Mouse (Mus musculus) retina, postnatal 7 days (tissue): ENCODE results near the gene Ipo9.
A peak's percentile ranks its signal among the peaks of the same experiment; 100 is the strongest.
"Not testable (repeated sequence)": the region's sequence is repeated elsewhere in the genome, so short reads cannot be mapped to it uniquely, and the experiment has no call there.

Experiments used
- DNase-seq: peaks from one replicate; pipeline ENCODE4 v3.0.0-alpha.2; 2012; ENCODE audit warnings: low read depth, low spot score

Gene Ipo9

GRCm38 (mm10) chr1:135430669-135431017 lies 344 bp upstream of the Ipo9 start:
- DNase-seq = no peak

GRCm38 (mm10) chr1:135427390-135427789 lies 2.9 kb downstream of the Ipo9 start:
- DNase-seq = no peak

GRCm38 (mm10) chr1:135426645-135427044 lies 3.7 kb downstream of the Ipo9 start:
- no peak for DNase-seq

DNA sequence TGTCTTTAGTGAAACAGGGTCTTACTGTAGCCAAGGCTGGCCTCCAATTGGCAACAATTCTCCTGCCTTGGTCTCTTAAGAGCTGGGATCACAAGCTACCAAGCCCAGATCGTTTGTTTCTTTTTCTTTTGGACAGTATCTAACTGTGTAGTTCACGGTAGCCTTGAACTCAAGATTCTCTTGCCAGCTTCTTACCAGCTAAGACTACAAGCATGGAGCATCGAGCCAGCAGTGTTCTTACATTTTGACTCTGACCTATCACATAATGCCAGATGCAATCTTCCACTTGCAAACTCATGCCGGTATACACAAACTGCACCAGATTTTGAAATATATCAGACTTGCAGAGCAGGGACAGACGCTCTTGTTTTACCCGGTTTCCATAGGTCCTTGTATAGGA lies 7.5 kb downstream of the Ipo9 start:
- no peak for DNase-seq

GRCm38 (mm10) chr1:135413996-135414395 lies 16.3 kb downstream of the Ipo9 start:
- DNase-seq = no peak

GRCm38 (mm10) chr1:135412130-135412529 lies 18.2 kb downstream of the Ipo9 start:
- DNase-seq = no peak

DNA sequence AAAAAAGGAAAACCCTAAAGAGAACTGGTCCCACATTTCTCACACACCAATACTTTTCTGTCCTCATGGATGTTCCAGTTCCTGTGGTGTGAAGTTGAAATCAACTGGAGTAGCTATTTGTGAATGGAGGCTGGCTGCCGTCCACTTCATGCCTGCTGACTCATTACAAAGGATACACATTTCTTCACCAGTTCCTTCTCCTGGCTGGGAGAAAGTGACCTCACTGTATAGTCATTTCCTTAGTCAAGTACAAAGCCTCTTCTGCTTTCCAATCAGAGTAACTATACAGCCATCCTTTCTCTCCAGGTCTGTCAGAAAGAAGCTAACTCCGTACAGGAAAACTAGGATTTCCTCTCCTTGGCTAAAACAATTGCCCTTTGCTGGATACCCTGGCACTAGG lies 19.3 kb downstream of the Ipo9 start:
- no peak for DNase-seq

DNA sequence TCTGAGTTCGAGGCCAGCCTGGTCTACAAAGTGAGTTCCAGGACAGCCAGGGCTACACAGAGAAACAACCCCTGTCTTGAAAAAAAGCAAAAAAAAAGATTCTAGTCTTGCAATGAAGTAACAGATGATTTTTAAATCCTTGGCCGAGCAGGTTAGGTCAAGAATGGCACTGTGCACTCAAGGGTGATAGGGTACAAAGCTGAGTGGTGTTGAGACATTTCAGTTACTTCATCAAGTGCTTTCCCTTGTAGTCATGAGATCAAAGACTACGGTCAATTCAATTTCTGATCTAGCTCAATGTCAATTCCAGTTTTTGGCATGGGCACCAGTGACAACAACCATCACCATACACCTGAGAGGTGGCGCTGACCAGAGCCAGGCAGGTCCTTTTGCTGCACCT lies 21.3 kb downstream of the Ipo9 start:
- DNase-seq = no peak

DNA sequence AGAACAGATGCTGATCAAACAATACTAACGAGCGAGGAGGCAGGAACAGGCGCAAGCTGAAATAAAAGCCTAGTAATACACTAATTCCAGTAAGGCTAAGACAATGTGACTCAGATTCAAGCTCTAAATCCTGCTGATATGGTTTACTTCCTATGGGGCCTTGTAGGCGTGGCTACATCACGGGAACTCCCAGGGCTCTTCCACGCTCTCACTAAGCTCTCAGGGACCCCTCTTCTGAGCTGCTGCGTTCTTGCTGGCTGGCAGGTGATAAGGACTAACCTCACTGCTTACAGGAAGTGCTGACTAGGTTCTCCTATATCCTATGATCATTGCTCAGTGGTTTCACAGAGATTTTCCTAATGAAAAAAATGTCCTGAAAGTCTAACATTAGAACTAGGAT lies 24.9 kb downstream of the Ipo9 start:
- no peak for DNase-seq

DNA sequence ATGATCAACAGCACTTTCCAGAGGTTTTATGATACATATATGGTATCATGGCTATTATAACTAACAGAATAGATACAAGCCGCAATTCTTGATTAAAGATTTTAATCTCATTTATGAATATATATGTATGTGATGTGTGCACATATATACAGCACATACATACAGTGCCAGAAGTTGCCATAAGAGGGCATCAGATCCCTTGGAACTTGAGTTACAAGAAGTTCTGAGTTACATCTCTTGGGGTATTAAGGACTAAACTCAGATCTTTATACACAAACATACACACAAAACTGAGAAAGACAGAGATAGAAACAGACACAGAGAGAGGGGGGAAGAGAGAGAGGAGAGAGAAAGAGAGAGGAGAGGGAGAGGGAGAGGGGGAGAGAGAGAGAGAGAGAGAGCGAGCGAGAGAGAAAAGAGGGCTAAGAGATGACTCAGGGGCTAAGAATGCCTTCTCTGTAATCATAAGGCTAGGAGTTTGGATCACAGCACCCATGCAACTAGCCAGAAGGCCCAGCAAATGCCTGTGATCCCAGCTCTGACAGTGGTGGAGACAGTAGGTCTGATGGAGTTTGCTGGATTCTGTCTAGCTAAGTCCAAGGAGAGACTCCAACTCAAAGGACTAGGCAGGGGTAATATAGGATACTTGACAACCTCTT lies 28.7 kb downstream of the Ipo9 start:
- DNase-seq = no peak

DNA sequence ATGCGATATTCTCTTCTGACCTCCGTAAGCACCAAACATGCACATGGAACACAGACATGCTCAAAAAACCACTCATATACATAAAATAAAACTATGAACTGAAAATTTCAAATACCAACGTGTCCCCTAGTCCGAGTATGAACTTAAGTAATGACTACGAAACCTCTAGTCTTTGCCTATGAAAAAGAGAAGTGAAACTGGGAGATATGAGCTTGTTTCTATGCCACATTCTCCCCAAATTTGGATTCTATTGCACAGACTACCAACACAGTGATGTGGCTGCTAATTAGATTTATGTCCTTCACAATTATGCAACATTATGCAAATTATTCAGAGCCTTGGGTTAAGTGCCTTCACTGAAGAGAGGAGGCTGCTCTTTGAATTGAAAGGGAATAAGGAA lies 30.8 kb downstream of the Ipo9 start:
- DNase-seq = no peak

DNA sequence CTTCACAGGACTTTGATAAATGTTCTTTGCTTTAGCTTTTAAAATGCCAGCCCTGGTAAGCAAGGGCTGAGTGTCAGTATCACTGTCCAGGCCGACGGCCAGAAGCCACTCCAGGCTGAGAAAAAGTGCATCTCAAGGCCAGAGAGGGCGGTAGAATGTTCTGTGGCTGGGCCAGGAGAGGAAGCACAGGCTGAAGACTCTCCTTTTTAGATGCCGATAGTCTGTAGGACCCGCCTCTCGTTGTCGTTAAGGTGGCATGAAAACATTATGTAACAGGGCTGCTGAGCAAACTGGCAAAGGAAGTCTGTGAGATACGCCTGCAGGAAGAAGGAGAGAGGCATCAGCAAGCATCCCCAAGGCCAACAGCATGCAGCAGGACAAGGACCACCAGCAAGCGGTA lies 45.1 kb downstream of the Ipo9 start:
- DNase-seq = no peak

- DNase-seq = no peak
These were observed 46.1 kb downstream of the Ipo9 start for GRCm38 (mm10) chr1:135384171-135384570.

- DNase-seq = not testable (repeated sequence)
These were observed 48.7 kb downstream of the Ipo9 start for GRCm38 (mm10) chr1:135381560-135381959.

DNA sequence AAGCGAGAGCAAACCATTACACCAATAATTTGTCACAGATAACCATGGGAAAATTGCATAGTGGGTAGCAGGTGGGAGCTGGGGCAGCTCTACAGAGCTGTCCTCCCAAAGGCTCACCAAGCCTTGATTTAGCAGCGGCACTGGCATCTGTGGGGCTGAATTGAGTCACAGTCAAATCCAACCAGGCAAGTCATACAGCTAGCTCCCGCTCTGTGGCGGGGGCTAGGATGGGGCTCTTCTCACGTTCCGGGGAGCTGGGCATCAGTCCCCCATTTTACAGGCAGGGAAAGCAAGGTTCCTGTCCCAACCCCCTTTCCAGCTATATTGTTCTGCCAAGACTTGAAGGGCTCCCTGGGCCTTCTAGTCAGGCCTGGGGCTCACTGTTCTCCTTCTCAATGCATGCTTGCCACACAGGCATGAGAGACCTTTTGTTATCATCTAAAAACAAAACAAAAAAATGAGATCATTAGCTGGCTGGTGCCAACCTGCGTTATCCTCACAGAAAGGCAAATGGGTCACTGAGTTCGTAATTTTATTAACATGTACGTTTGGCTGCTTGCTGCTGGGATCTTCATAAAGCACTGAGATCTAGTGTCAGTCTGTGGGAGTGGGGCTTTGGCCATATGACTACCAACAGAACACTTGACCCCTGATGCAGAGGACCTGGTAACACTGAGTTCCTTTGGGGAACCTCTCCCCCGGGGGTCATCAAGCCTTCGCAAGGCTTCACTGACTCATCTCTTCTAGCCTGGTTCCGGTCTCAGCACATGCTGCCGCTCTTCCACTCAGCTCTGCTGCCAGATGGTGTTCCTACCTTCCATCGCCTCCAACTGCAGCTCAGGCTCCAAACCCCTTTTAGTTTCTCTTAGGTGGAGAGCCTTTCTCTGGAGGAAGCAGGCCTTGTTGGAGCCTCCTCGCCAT lies 50.0 kb downstream of the Ipo9 start:
- DNase-seq = no peak

DNA sequence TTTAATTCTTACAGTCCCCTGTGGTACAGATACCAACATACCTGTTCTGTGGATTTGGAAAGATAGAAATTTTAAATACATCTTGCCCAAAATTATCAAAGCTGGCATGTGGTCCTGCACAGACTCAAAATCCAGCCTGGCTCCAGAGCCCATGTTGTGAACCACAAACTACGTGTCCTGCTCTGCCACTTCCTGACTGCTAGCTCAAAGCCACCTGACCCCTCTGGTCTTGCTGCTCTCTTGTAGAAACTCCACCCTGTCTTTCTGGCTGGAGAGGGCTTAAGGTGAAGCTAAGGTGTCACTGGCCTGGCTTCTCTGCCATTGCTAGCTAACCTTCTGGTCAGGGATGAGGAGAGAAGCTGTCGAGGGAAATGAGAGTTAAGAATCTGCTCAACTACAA lies 51.3 kb downstream of the Ipo9 start:
- no peak for DNase-seq

DNA sequence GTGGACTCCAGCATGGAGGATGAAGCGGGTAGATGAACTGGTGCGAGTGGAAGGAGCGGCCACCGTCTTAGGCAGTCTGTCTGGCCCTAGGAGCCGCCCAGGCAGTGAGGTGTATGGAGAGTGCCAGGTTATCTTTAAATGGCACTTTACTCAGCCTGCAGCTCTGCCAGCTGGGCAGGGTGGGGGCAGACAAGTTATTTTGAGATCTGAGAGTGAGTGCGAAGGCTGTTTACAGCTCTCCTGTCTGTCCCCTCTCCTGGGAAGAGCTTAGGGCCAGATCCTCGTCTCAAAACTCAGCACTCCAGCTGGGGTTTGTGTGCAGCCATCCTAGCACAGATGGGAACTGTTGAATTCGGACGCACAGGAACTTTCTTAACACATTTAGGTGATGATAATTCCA lies 51.7 kb downstream of the Ipo9 start:
- DNase-seq = no peak

DNA sequence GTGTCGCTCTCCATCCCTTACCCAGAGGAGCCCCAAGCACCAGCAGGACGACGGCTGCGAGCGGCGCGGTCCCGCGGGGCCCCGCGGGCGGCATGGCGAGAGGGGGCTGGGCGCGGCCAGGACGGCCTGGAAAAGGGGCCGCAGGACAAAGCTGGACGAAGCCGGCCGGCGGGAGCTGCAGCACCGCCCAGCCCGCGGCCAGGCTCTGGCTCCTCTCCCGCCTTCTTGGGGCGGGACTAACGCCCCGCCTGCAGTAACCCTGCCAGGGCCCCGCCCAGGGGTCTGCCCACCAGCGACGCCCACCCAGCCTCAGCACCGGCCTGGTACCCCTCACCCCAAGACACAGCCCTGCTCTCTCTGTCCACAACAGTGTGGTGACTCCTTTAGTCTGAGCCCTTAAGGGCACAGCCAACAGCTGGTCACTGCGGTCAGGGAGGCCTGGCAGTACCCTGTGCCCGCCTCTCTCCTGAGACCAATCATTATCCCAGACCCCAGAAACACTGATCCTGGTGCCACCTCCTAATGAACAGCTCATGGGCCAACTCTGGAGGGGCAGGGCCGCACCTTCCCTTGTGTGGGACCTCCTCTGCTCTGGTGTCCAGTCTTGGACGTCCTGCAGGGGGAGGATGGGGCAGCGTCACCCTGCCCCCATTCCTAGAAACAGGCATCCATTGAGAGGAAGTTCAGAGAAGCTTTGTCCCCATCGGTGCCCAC lies 55.3 kb downstream of the Ipo9 start, which contains the start of gene Shisa4:
Gene Shisa4 (minus strand): TSS at position 370 of the 714 bp plus-strand sequence.
- peak; percentile 44 for DNase-seq

DNA sequence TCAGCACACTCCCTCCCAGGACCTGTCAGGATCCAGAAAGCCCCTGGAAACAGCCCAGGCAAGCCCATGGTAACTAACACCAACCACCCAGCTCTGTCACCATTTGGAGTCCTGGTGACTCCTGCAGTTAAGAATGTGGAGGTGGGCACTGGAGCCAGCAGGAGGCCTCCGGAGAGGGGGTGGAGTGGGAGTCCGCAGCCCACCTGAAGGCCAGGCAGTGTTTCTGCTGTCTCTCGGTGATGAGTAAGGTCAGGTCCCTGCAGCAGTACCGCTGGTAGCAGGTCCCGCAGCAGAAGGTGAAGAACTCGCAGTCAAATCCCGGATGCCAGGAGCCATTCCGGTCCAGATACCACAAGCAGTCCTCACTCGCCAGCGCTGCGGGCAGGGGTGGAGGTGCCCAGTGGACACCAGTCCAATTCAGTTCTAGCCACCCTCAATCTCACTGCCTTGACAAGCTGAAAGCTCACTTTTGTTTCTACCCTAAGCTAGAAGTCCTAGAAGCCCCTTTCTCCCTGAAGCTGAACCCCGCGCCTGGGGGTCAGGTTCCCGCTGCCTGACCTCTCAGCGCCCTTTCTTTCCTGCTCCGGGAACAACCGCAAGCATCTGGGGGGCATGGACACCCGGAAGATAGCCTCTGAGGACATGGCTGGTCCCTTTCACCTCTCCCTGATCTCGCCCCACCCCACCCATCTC lies 56.0 kb downstream of the Ipo9 start:
- DNase-seq = no peak

GRCm38 (mm10) chr1:135373171-135373677 lies 57.1 kb downstream of the Ipo9 start:
- DNase-seq = peak; percentile 46

DNA sequence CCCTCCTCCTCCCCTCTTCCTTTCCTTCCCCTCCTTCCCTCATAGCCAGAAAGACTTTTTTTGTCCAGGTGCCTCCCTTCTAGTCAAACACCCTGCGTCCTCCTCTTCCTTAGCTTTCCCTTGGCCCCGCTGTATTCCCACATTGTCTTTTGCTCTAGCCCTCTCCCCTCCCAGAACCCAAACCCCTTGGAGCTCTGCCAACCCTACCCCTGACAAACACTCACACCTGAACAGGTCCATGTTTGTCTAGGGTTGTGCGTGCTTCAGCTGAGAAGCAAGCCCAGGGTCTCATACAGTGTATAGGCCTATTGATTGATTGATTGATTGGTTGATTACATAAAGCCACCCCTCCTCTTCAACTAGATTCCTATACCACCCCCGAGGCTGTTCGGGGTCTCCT lies 60.9 kb downstream of the Ipo9 start:
- no peak for DNase-seq

DNA sequence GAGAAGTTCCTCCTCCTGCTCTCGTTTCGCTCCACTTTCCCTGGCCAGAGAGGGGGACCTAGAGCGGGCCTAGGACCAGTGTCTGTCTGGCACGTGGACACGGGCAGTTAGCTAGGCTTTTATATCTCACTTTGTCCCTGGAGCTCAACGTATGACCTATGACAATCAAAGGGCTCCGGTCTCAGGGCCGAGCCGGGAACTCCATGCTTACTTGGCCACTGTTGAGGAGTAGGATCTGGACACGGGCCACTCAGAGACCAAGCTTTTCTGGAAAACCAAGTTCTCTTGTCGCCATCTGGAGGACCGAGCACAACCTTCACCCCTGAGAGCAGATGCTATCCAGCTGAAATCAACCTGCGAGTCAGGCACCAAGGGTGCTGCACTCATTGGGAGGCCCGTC lies 61.3 kb downstream of the Ipo9 start:
- no peak for DNase-seq
